Mouse (Mus musculus) stomach, postnatal 0 days (tissue): Measurements from ENCODE around the gene Erv3. TPM values are rescaled to one million over a fixed set of nuclear protein-coding genes. Genes with fewer than 3 reads are reported as not detected.
A peak's percentile ranks its signal among the peaks of the same experiment; 100 is the strongest.

ENCODE experiments used
- ATAC-seq: fragments of 200-750 bp; cut with Nextera tagmentation; 2 replicates; pipeline ENCODE4 v1.8.0; 2017; ENCODE audit not compliant: low FRiP score, low TSS enrichment
- DNase-seq: peaks from one replicate; pipeline ENCODE4 v3.0.0-alpha.2; 2016; ENCODE audit warnings: low spot score
- H3K27ac ChIP-seq: fragments of 300-500 bp; sonication (generic); replicated peaks from 2 replicates; pipeline ENCODE4 v1.5.1; 2014; ENCODE audit warnings: mild to moderate bottlenecking, control low read depth
- H3K27me3 ChIP-seq: fragments of 300-500 bp; sonication (generic); 2 replicates; pipeline ENCODE4 v1.6.1; 2014; ENCODE audit warnings: low read length; ENCODE audit not compliant: control insufficient read depth, insufficient read depth
- H3K36me3 ChIP-seq: fragments of 300-500 bp; sonication (generic); 2 replicates; pipeline ENCODE4 v1.6.1; 2014; ENCODE audit warnings: low read length, mixed read lengths; ENCODE audit not compliant: control insufficient read depth, insufficient read depth
- H3K4me1 ChIP-seq: fragments of 300-500 bp; sonication (generic); replicated peaks from 2 replicates; pipeline ENCODE4 v1.6.1; 2014; ENCODE audit warnings: antibody characterized with exemption; ENCODE audit not compliant: control insufficient read depth, insufficient read depth
- H3K4me2 ChIP-seq: fragments of 300-500 bp; sonication (generic); replicated peaks from 2 replicates; pipeline ENCODE4 v1.6.1; 2014; ENCODE audit warnings: low read depth, mild to moderate bottlenecking, control low read depth, moderate library complexity
- H3K4me3 ChIP-seq: fragments of 300-500 bp; sonication (generic); 2 replicates; pipeline ENCODE4 v1.5.1; 2014; ENCODE audit warnings: low read depth, low read length, control low read depth
- H3K9ac ChIP-seq: fragments of 300-500 bp; sonication (generic); 2 replicates; pipeline ENCODE4 v1.6.1; 2014; ENCODE audit warnings: mild to moderate bottlenecking, low read length, control low read depth, mixed read lengths
- H3K9me3 ChIP-seq: fragments of 300-500 bp; sonication (generic); 2 replicates; pipeline ENCODE4 v1.6.1; 2016; ENCODE audit warnings: low read length; ENCODE audit not compliant: control insufficient read depth
- CTCF ChIP-seq: IDR thresholded peaks from 2 replicates; pipeline ENCODE4 v1.5.1; 2016; ENCODE audit warnings: antibody characterized with exemption, low read depth, mild to moderate bottlenecking, moderate library complexity
- EP300 ChIP-seq: optimal IDR thresholded peaks from 2 replicates; pipeline ENCODE3; 2016; ENCODE audit warnings: antibody characterized with exemption
- WGBS: fragments of 180-500 bp; shearing (Covaris S2); extraction: QIAGEN DNeasy Blood & Tissue Kit; methylation state at CpG from one replicate; pipeline ENCODE4 v1.1.7; 2014; 5-methylcytosine and 5-hydroxymethylcytosine counted together
- polyA plus RNA-seq: library from polyadenylated mRNA; unstranded; fragments of >200 nt; fragmentation: Nextera tagmentation; extraction: Ambion mirVana; gene quantifications from 2 replicates; pipeline ENCODE4 v1.2.1, GENCODE M21; 2015

Erv3 gene
- polyA plus RNA-seq = 0.02 TPM in 1 of 2 replicates, not detected in the other

GRCm38 (mm10) chr2:131859721-131860120 is at the start of gene Erv3:
Gene Erv3 (minus strand): TSS chr2:131859747.
- Histone ChIP-seq H3K4me2 (no peak within 1 kb of the TSS), H3K27ac (no peak within 1 kb of the TSS), H3K9ac (no peak within 1 kb of the TSS), H3K4me3 (no peak within 1 kb of the TSS), H3K27me3 (no peaks in the 10 kb centered on the region), H3K9me3 (no peaks in the 10 kb centered on the region), H3K4me1 (no peaks in the 10 kb centered on the region), H3K36me3 (no peaks in the 10 kb centered on the region)
- ATAC-seq = no peak
- TF ChIP-seq CTCF = no peak
- TF ChIP-seq EP300 = no peak
- no peak for DNase-seq
- WGBS = 79% methylated on average over 5 of the region's 5 CpGs

- no peak for TF ChIP-seq CTCF
- no peak for TF ChIP-seq EP300
- H3K4me2 ChIP-seq = no peak overlapping the region
- ATAC-seq (no peak), DNase-seq (no peak)
- no peak overlapping the region for H3K4me3 ChIP-seq
- no peaks in the 10 kb centered on the region for H3K9me3 ChIP-seq
- no peaks in the 10 kb centered on the region for H3K27me3 ChIP-seq
- no peaks in the 10 kb centered on the region for H3K36me3 ChIP-seq
- H3K27ac ChIP-seq = peak overlapping the region; percentile 58
- H3K4me1 ChIP-seq = no peaks in the 10 kb centered on the region; the same call in 1 of the 2 replicates
- WGBS = 85% methylated on average over 1 of the region's 1 CpGs
- no peak overlapping the region for H3K9ac ChIP-seq
Observed at GRCm38 (mm10) chr2:131908906-131909305, 49.4 kb upstream of the Erv3 start.

DNA sequence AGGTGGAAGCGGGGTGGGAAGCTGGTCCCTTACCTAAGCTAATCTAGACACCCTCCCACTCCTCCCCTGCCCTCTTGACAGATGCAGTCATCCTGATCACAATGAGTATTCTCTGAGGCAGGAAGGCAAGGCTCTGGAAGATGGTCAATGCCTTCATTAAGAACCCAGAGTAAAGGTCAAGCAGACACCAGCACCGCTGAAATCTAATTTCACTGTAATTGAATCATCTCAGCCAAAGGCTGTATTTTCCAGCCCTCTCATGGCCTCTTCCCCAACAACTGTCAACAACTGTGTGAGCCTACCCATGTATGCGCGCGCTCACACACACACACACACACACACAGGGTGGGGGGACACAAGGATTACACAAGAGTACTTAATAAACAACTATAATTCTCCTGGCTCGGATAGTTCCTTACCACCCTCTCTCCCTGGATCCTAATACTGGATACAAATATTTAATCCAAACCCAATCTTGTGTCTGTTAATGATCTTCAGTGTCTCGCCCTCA is 48.9 kb upstream of the Erv3 start:
- Histone ChIP-seq H3K9me3 (no peaks in the 10 kb centered on the region), H3K27me3 (no peaks in the 10 kb centered on the region), H3K4me1 (no peaks in the 10 kb centered on the region; the same call in 1 of the 2 replicates), H3K4me2 (no peak overlapping the region), H3K27ac (peak overlapping the region; percentile 58), H3K36me3 (no peaks in the 10 kb centered on the region), H3K9ac (no peak overlapping the region), H3K4me3 (no peak overlapping the region)
- no peak for DNase-seq
- WGBS = 71% methylated on average over 7 of the region's 7 CpGs
- peak; percentile 39; the same call in 1 of the 2 replicates for ATAC-seq
- TF ChIP-seq EP300 (no peak), CTCF (no peak)

- no peaks in the 10 kb centered on the region for H3K9me3 ChIP-seq
- H3K36me3 ChIP-seq = no peaks in the 10 kb centered on the region
- H3K9ac ChIP-seq = no peak overlapping the region
- no peak overlapping the region for H3K4me3 ChIP-seq
- WGBS = 83% methylated on average over 5 of the region's 5 CpGs
- H3K27me3 ChIP-seq = no peaks in the 10 kb centered on the region
- DNase-seq (no peak), ATAC-seq (no peak)
- no peak overlapping the region for H3K27ac ChIP-seq
- no peak for TF ChIP-seq CTCF
- TF ChIP-seq EP300 = no peak
- no peaks in the 10 kb centered on the region; the same call in 1 of the 2 replicates for H3K4me1 ChIP-seq
- H3K4me2 ChIP-seq = no peak overlapping the region
Observed at GRCm38 (mm10) chr2:131907311-131907710, 47.8 kb upstream of the Erv3 start.

DNA sequence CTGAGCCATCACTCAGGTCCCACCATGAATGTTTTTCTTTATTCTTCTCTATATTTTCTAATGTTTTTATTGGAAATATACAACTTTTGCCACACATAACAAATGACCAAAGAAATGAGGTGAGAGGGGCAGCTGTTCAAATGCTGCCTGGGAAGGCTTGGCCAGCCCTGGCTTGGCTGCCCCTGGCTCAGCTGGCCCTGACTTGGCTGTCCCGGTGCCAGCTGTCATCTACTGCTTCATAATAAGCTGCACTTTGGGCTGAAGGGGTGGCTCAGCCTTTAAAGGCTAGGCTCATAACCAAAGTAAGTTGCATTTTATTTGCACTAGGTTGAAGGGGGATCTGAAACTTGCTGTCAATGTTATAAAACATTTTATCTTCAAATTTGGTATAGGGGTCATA is 47.3 kb upstream of the Erv3 start:
- H3K27ac ChIP-seq = no peak overlapping the region
- DNase-seq = no peak
- H3K4me2 ChIP-seq = no peak overlapping the region
- WGBS = 62% methylated on average over 1 of the region's 1 CpGs
- H3K4me3 ChIP-seq = no peak overlapping the region
- ATAC-seq = no peak
- no peaks in the 10 kb centered on the region for H3K27me3 ChIP-seq
- H3K4me1 ChIP-seq = no peaks in the 10 kb centered on the region; the same call in 1 of the 2 replicates
- H3K9ac ChIP-seq = no peak overlapping the region
- no peaks in the 10 kb centered on the region for H3K9me3 ChIP-seq
- TF ChIP-seq CTCF (no peak), EP300 (no peak)
- H3K36me3 ChIP-seq = no peaks in the 10 kb centered on the region

- TF ChIP-seq CTCF (no peak), EP300 (no peak)
Observed at GRCm38 (mm10) chr2:131906266-131906665, 46.7 kb upstream of the Erv3 start.

More at GRCm38 (mm10) chr2:131906266-131906665, 46.7 kb upstream of the Erv3 start:
- Histone ChIP-seq H3K36me3 (no peaks in the 10 kb centered on the region), H3K4me1 (no peaks in the 10 kb centered on the region; the same call in 1 of the 2 replicates), H3K9me3 (no peaks in the 10 kb centered on the region), H3K27me3 (no peaks in the 10 kb centered on the region), H3K27ac (no peak overlapping the region), H3K4me3 (no peak overlapping the region), H3K9ac (no peak overlapping the region), H3K4me2 (no peak overlapping the region)
- no peak for DNase-seq
- no peak for ATAC-seq
- 82% methylated on average over 3 of the region's 3 CpGs for WGBS
